Mouse (Mus musculus) bone marrow macrophage, adult 2 months (primary cell): ENCODE measurements around the gene Tmem235. TPM values are rescaled to one million over a fixed set of nuclear protein-coding genes. Genes with fewer than 3 reads are reported as not detected.
"Not testable (repeated sequence)": the region's sequence is repeated elsewhere in the genome, so short reads cannot be mapped to it uniquely, and the experiment has no call there.

Experiments used
- H3K27ac ChIP-seq: 2 replicates; pipeline ENCODE4 v1.5.1; 2012; ENCODE audit warnings: low read depth, low read length; ENCODE audit not compliant: insufficient read depth
- H3K4me1 ChIP-seq: 2 replicates; pipeline ENCODE4 v1.6.1; 2012; ENCODE audit warnings: low read length; ENCODE audit not compliant: control insufficient read depth, insufficient read depth
- H3K4me3 ChIP-seq: 2 replicates; pipeline ENCODE4 v1.5.1; 2012; ENCODE audit warnings: mild to moderate bottlenecking, low read length, moderate library complexity; ENCODE audit not compliant: insufficient read depth
- CTCF ChIP-seq: IDR thresholded peaks from 2 replicates; pipeline ENCODE4 v1.5.1; 2012; ENCODE audit warnings: low read depth, mild to moderate bottlenecking, low read length, moderate library complexity
- POLR2A ChIP-seq: IDR thresholded peaks from 2 replicates; pipeline ENCODE4 v1.6.1; 2012; ENCODE audit warnings: mild to moderate bottlenecking, low read depth, low read length, borderline replicate concordance
- polyA plus RNA-seq: library from polyadenylated mRNA; stranded (reverse); fragments of >200 nt; gene quantifications from 2 replicates; pipeline ENCODE4 v1.2.4, GENCODE M21; 2012; ENCODE audit not compliant: missing spikeins, insufficient read depth, insufficient read length

Tmem235 gene
- polyA plus RNA-seq, 1 experiment: not detected

- H3K4me1 ChIP-seq: peaks cover 56% of the 10 kb centered on the region
- 0 out of 2 replicates have a peak overlapping the region, but pooled peaks have one; percentile 1 for H3K4me3 ChIP-seq
- peak overlapping the region; percentile 82 for H3K27ac ChIP-seq
- TF ChIP-seq CTCF (no peak), POLR2A (no peak)
Measured at GRCm38 (mm10) chr11:117830401-117830800, 30.2 kb upstream of the Tmem235 start.

- TF ChIP-seq CTCF (no peak; the same call in 1 of the 2 replicates), POLR2A (no peak; the same call in 1 of the 2 replicates)
- H3K4me3 ChIP-seq: peak overlapping the region; percentile 69
- peaks cover 41% of the 10 kb centered on the region for H3K4me1 ChIP-seq
- peak overlapping the region; percentile 51 for H3K27ac ChIP-seq
Measured at GRCm38 (mm10) chr11:117832086-117832969, 28.2 kb upstream of the Tmem235 start.

GRCm38 (mm10) chr11:117833509-117833908, 27.0 kb upstream of the Tmem235 start:
- peaks cover 34% of the 10 kb centered on the region for H3K4me1 ChIP-seq
- not testable (repeated sequence) for H3K27ac ChIP-seq, H3K4me3 ChIP-seq

- no peak for TF ChIP-seq POLR2A
- no peak for TF ChIP-seq CTCF
- H3K4me1 ChIP-seq: peaks cover 30% of the 10 kb centered on the region
- no peak overlapping the region for H3K27ac ChIP-seq
- H3K4me3 ChIP-seq: no peak overlapping the region
Measured at GRCm38 (mm10) chr11:117834086-117834485, 26.5 kb upstream of the Tmem235 start.

GRCm38 (mm10) chr11:117836306-117836705, 24.2 kb upstream of the Tmem235 start:
- Histone ChIP-seq H3K27ac (no peak overlapping the region), H3K4me3 (no peak overlapping the region), H3K4me1 (peaks cover 10% of the 10 kb centered on the region)
- no peak for TF ChIP-seq CTCF
- TF ChIP-seq POLR2A: no peak

GRCm38 (mm10) chr11:117838572-117838971, 22.0 kb upstream of the Tmem235 start:
- no peak for TF ChIP-seq POLR2A
- TF ChIP-seq CTCF: no peak
- Histone ChIP-seq H3K4me3 (no peak overlapping the region), H3K27ac (no peak overlapping the region), H3K4me1 (peaks cover 5% of the 10 kb centered on the region)

- H3K4me1 ChIP-seq: peaks cover 5% of the 10 kb centered on the region
- TF ChIP-seq POLR2A (no peak), CTCF (no peak)
- no peak overlapping the region for H3K27ac ChIP-seq
- no peak overlapping the region for H3K4me3 ChIP-seq
Measured at GRCm38 (mm10) chr11:117839021-117839420, 21.5 kb upstream of the Tmem235 start.

GRCm38 (mm10) chr11:117840910-117841309, 19.6 kb upstream of the Tmem235 start:
- Histone ChIP-seq H3K27ac (no peak overlapping the region), H3K4me1 (peaks cover 5% of the 10 kb centered on the region), H3K4me3 (no peak overlapping the region)
- no peak for TF ChIP-seq POLR2A
- TF ChIP-seq CTCF: no peak

- Histone ChIP-seq H3K4me1 (peaks cover 19% of the 10 kb centered on the region), H3K4me3 (no peak overlapping the region), H3K27ac (no peak overlapping the region)
- no peak for TF ChIP-seq POLR2A
- TF ChIP-seq CTCF: no peak
Measured at GRCm38 (mm10) chr11:117843434-117843833, 17.1 kb upstream of the Tmem235 start.

GRCm38 (mm10) chr11:117844997-117845396, 15.6 kb upstream of the Tmem235 start:
- peaks cover 19% of the 10 kb centered on the region for H3K4me1 ChIP-seq
- H3K27ac ChIP-seq: no peak overlapping the region
- TF ChIP-seq CTCF: no peak
- TF ChIP-seq POLR2A: no peak
- no peak overlapping the region for H3K4me3 ChIP-seq
